Mouse (Mus musculus): Measurements from ENCODE around the gene Fbln1. TPM values are rescaled to one million over a fixed set of nuclear protein-coding genes. Genes with fewer than 3 reads are reported as not detected.
A peak's percentile ranks its signal among the peaks of the same experiment; 100 is the strongest.

Gene Fbln1
- total RNA-seq, 2 experiments from 2014 or later: 12.2 to 15.3 TPM

- no peak for DNase-seq
- intact Hi-C loops (cut with DNase I; ENCODE audit: low total_unique reads): loop anchor here (10.0 kb wide), 1 partner anchor 52 kb away; no protein-coding TSS in a partner anchor
Observed at GRCm38 (mm10) chr15:85262805-85263204, 57.1 kb downstream of the Fbln1 start.

- DNase-seq: peak; percentile 79
- intact Hi-C loops (cut with DNase I; ENCODE audit: low total_unique reads): loop anchor here (1.0 to 10.0 kb wide), 2 partner anchors 48 to 316 kb away; no protein-coding TSS in a partner anchor
Observed at GRCm38 (mm10) chr15:85266729-85267434, 61.1 kb downstream of the Fbln1 start.

- no peak for DNase-seq
- intact Hi-C loops (cut with DNase I; ENCODE audit: low total_unique reads): loop anchor here (1.0 to 10.0 kb wide), 2 partner anchors 47 to 315 kb away; no protein-coding TSS in a partner anchor
Observed at GRCm38 (mm10) chr15:85267891-85268290, 62.1 kb downstream of the Fbln1 start.

GRCm38 (mm10) chr15:85272988-85273387, 67.2 kb downstream of the Fbln1 start:
- intact Hi-C loops (cut with DNase I; ENCODE audit: low total_unique reads): no loop called here
- DNase-seq: no peak

GRCm38 (mm10) chr15:85277221-85277620, 71.5 kb downstream of the Fbln1 start:
- intact Hi-C loops (cut with DNase I; ENCODE audit: low total_unique reads): no loop called here
- DNase-seq: no peak

GRCm38 (mm10) chr15:85278986-85279385, 73.2 kb downstream of the Fbln1 start:
- DNase-seq: no peak
- intact Hi-C loops (cut with DNase I; ENCODE audit: low total_unique reads): no loop called here

GRCm38 (mm10) chr15:85282021-85282420, 76.3 kb downstream of the Fbln1 start:
- no peak for DNase-seq
- intact Hi-C loops (cut with DNase I; ENCODE audit: low total_unique reads): no loop called here

- intact Hi-C loops (cut with DNase I; ENCODE audit: low total_unique reads): no loop called here
- no peak for DNase-seq
Observed at GRCm38 (mm10) chr15:85284651-85285050, 78.9 kb downstream of the Fbln1 start.

- intact Hi-C loops (cut with DNase I; ENCODE audit: low total_unique reads): no loop called here
Observed at GRCm38 (mm10) chr15:85294632-85295031, 88.9 kb downstream of the Fbln1 start.

GRCm38 (mm10) chr15:85295544-85295943, 89.8 kb downstream of the Fbln1 start:
- no peak for DNase-seq
- intact Hi-C loops (cut with DNase I; ENCODE audit: low total_unique reads): no loop called here

More at GRCm38 (mm10) chr15:85294632-85295031, 88.9 kb downstream of the Fbln1 start:
- no peak for DNase-seq

GRCm38 (mm10) chr15:85295977-85296376, 90.2 kb downstream of the Fbln1 start:
- DNase-seq: no peak
- intact Hi-C loops (cut with DNase I; ENCODE audit: low total_unique reads): no loop called here

- intact Hi-C loops (cut with DNase I; ENCODE audit: low total_unique reads): no loop called here
- DNase-seq: no peak
Observed at GRCm38 (mm10) chr15:85296538-85296937, 90.8 kb downstream of the Fbln1 start.

- no peak for DNase-seq
- intact Hi-C loops (cut with DNase I; ENCODE audit: low total_unique reads): no loop called here
Observed at GRCm38 (mm10) chr15:85298167-85298781, 92.5 kb downstream of the Fbln1 start.

GRCm38 (mm10) chr15:85298946-85299345, 93.2 kb downstream of the Fbln1 start:
- no peak for DNase-seq
- intact Hi-C loops (cut with DNase I; ENCODE audit: low total_unique reads): no loop called here

GRCm38 (mm10) chr15:85303241-85303640, 97.5 kb downstream of the Fbln1 start:
- no peak for DNase-seq
- intact Hi-C loops (cut with DNase I; ENCODE audit: low total_unique reads): no loop called here

- DNase-seq: no peak
- intact Hi-C loops (cut with DNase I; ENCODE audit: low total_unique reads): no loop called here
Observed at GRCm38 (mm10) chr15:85303976-85304375, 98.2 kb downstream of the Fbln1 start.

- intact Hi-C loops (cut with DNase I; ENCODE audit: low total_unique reads): no loop called here
- no peak for DNase-seq
Observed at GRCm38 (mm10) chr15:85307061-85307660, 101.4 kb downstream of the Fbln1 start.

GRCm38 (mm10) chr15:85311058-85311657, 105.4 kb downstream of the Fbln1 start:
- intact Hi-C loops (cut with DNase I; ENCODE audit: low total_unique reads): loop anchor here (10.0 kb wide), 1 partner anchor 46 kb away; no protein-coding TSS in a partner anchor
- no peak for DNase-seq

GRCm38 (mm10) chr15:85315378-85316025, 109.8 kb downstream of the Fbln1 start:
- intact Hi-C loops (cut with DNase I; ENCODE audit: low total_unique reads): loop anchor here (2.0 to 10.0 kb wide), 3 partner anchors 51 to 267 kb away; partner anchors contain the start of gene Wnt7b

More at GRCm38 (mm10) chr15:85315378-85316025, 109.8 kb downstream of the Fbln1 start:
- peak; percentile 71 for DNase-seq
